Mouse (Mus musculus) T-helper 2 cell (primary cell): ENCODE data around the gene Oas1d.
"Not testable (repeated sequence)": the region's sequence is repeated elsewhere in the genome, so short reads cannot be mapped to it uniquely, and the experiment has no call there.

Source experiments
- in situ Hi-C: fragments of 300-600 bp; cut with MboI, MseI; formaldehyde crosslinking; loops from one replicate; pipeline ENCODE4 v1.15.1; 2025; ENCODE audit warnings: high pct_unique_total_duplicates

Gene Oas1d

DNA sequence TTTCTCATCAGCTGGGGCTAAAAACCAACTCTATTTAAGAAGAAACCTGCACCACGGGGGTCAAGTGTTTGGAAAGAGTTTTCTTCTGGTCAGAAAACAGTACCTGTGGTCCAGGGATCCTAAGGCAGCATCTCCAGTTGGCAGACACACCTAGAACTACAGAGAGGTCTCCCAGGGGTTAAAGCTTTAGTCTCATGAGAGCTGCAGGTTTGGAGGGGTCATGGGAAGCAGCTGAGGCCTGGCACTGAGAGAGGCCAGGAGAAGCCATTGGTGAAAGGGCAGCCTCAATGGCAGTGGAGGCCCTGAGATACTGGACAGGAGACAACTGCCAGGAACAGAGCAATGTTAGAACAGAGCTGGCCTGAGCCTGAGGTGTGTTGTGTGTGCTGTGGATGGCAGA is 13.7 kb upstream of the Oas1d start:
- in situ Hi-C loops, result no loop called here

GRCm38 (mm10) chr5:120902056-120902455 is 12.3 kb upstream of the Oas1d start:
- in situ Hi-C loops, result no loop called here

GRCm38 (mm10) chr5:120906791-120907733 is 7.3 kb upstream of the Oas1d start, which contains the start of gene Oas1a:
Gene Oas1a, minus strand, starts transcription at chr5:120907521.
- in situ Hi-C loops, result not testable (repeated sequence)

DNA sequence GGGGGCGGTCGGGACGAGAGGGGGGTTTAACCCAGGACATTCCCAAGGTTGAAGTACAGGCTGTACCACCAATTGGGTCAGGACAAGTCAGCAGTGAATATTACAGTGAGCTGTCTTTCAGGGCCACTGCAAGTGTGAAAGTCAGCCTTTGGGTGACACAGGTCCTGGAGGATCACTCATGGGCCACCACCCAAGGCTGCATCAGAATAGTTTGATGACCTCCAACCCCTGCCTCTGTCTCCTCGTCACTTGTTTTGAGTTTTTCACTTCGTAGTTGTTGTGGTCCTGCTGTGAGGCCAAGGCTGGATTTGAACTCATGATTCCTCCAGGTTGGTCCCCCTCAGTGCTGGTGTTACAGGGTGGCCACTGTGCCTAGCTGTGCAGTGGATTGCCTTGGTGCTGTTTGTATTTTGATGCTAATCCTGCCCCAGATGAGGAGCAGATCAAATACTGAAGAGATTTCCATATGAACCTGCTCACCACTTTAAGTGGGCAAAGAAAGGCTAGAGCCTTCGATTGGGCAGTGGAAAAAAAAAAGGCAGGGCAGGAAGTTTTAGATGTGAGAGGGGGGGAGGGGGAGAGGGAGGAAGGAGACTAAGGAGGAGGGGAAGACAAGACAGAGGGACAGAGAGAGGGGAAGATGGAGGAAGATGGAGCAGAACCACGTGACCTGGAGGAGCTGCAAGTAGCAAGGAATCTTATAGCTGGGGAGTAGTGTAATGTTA is 6.0 kb upstream of the Oas1d start:
- in situ Hi-C loops, result no loop called here

- in situ Hi-C loops, result not testable (repeated sequence)
Measured at GRCm38 (mm10) chr5:120919156-120919935, 5.0 kb downstream of the Oas1d start.

DNA sequence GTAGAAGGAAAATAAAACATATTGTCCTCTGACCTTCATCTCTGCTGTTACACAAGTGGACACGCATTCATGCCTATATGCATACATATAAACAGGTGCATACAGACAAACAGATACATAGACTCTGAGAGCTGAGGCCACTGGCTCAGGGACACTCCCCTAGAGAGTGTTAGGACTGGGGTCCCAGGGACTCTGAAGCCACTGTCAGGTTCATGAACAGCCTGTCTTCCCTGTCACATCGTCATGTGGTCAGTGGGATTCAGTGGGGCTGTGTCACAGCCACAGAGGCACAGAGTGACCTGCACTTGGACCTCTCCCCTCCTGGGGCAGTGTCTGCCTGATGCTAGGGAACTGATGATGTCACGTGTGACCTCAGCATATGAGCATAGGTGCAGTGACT is 6.0 kb downstream of the Oas1d start:
- in situ Hi-C loops, result no loop called here

DNA sequence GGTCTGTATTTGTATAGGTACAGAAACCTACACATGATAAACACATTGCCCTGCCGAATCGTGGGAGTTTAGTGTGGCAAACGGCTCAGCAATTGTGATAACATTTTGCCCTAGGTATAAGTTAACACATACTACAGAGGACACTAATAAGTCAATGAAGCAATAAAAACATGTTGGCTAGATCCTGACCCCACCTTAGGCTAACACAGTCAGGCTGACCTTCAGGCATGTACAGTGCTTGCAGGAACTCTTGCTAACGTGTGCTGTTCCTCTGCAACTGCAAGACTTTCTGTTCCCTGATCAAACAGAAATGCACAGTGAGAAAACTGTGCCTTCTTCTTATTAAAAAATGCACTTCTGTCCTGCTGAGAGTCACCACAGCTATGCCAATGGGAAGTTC is 9.6 kb downstream of the Oas1d start:
- in situ Hi-C loops, result no loop called here

DNA sequence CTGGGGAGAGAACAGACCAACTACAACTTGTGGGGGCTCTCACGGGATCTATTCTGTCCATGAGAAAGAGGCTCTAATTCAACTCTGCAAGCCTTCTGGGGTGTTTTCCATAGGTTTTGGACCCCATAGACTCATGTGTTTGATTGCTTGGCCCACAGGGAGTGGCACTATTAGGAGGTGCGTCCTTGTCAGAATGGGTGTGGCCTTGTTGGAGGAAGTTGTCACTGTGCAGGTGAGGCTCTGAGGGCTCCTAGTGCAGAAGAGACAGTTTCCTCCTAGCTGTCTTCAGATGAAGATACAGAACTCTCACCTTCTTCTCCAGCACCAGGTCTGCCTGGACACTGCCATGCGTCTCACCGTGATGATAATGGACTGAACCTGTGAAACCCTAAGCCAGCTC is 10.2 kb downstream of the Oas1d start:
- in situ Hi-C loops, result not testable (repeated sequence)

GRCm38 (mm10) chr5:120926311-120926710 is 12.0 kb downstream of the Oas1d start:
- in situ Hi-C loops, result not testable (repeated sequence)

GRCm38 (mm10) chr5:120927036-120927435 is 12.7 kb downstream of the Oas1d start:
- in situ Hi-C loops, result no loop called here

DNA sequence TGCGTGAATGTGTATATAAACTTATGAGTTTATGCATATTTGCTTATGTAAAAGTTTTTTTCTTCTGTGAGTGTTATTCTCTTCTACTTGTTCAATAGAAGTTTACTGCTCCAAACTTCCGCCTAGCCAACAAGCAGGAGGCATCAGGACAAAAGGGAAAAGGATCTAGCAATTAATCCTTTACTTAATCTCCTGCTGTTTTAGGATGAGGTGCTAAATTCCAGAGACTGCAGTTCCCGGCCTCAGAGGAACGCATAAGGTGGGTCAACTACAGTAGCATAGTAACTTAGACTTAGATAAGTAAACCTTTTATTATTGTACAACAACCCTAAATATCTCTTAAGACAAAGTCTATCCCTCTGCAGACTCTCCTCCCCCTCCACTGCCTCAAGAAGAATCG is 19.6 kb downstream of the Oas1d start:
- in situ Hi-C loops, result no loop called here

GRCm38 (mm10) chr5:120937841-120938240 is 23.5 kb downstream of the Oas1d start:
- in situ Hi-C loops, result no loop called here

GRCm38 (mm10) chr5:120938586-120938985 is 24.2 kb downstream of the Oas1d start:
- in situ Hi-C loops, result no loop called here

- in situ Hi-C loops, result no loop called here
Measured at GRCm38 (mm10) chr5:120942076-120942475, 27.7 kb downstream of the Oas1d start.

GRCm38 (mm10) chr5:120952242-120952770 is 38.0 kb downstream of the Oas1d start:
- in situ Hi-C loops, result no loop called here

DNA sequence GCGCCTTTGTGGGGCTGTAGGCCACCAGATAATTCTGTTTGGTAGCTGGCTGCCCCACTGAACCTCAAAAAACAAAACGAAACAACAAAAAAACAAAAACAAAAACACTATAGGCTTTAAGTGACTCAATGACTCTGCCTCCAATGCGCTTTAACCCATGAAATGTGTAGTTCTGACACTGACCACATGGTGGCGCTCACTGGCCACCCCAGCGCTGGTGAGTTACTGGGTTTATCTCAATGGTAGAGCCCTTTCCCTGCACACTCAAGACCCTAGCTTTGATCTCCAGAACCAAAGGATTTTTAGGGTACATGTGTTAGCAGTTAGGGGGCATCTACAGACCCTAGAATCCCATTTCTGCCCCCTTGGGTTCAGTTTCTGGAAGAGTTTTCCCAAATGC is 39.6 kb downstream of the Oas1d start:
- in situ Hi-C loops, result no loop called here

GRCm38 (mm10) chr5:120961004-120961403 is 46.7 kb downstream of the Oas1d start:
- in situ Hi-C loops, result loop anchor here (10.0 kb wide), 1 partner anchor 394 kb away; no protein-coding TSS in a partner anchor

DNA sequence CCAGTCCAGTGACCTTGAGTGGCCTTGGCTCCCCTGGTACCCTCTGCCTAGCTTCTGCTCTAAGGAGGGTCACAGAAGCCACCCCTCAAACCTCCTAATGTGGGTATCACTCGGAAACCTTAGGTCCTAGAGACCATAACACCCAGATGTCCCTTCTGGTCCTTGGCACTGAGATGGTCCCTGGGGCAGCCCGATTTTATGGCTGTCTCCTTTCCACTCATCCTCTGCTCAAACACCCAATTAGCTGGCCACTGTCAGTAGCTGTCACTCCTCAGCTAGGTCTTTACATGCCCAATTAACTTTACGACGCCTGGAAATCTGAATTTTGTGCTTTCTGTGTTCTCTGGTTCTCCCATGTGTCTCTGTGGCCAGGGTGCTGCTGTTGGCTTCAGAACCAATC is 51.8 kb downstream of the Oas1d start:
- in situ Hi-C loops, result loop anchor here (10.0 kb wide), 1 partner anchor 389 kb away; no protein-coding TSS in a partner anchor

GRCm38 (mm10) chr5:120966894-120967293 is 52.6 kb downstream of the Oas1d start:
- in situ Hi-C loops, result loop anchor here (10.0 kb wide), 1 partner anchor 388 kb away; no protein-coding TSS in a partner anchor

DNA sequence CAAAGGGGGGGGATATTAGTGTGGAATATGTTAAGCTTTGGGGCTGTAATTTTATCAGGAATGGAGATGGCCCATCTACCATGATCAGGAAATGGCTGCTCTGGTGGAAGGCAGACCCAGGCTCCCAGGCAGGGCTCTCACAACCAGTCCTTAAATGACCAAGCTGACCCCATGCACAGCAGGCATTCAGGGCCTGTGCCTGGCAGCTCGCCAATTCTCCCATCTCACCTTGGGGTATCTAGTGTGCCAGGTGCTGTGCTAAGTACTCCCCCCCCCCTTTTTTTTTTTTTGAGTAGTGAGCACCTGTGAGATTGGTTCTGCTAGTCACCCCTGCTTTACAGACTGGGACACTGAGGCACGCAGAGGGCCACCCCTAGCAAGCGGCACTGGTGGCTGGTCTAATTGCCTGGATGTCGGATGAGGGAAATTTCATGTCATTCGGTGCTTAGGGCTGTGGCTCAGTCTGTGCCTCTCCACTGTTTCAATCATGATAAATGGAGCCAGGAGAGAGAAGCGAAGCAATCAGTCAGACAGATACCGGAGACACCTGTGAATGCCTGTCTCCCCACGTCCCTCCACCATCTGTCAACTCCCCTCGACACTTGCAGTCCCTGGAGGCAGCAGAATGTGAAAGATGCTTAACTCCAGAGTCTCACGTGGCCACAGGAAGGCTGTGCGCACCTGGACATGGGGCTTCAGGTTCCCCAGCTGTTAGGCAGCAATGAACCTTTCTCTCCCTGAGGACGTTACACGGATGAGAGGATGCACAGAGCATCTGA is 53.2 kb downstream of the Oas1d start:
- in situ Hi-C loops, result loop anchor here (10.0 kb wide), 1 partner anchor 387 kb away; no protein-coding TSS in a partner anchor
